Mouse (Mus musculus): ENCODE results near the gene Hist1h3e. TPM values are rescaled to one million over a fixed set of nuclear protein-coding genes. Genes with fewer than 3 reads are reported as not detected.
A peak's percentile ranks its signal among the peaks of the same experiment; 100 is the strongest.

The Hist1h3e gene
- polyA plus RNA-seq, 1 experiment from 2014 or later = 1.0 TPM

GRCm38 (mm10) chr13:23529480-23530165, 32.5 kb downstream of the Hist1h3e start:
- H3K4me2 ChIP-seq = peak overlapping the region; percentile 85
- peak overlapping the region; percentile 75; the same call in 1 of the 2 replicates for H3K9ac ChIP-seq
- no peaks in the 10 kb centered on the region for H3K9me3 ChIP-seq
- H3K27ac ChIP-seq = peak overlapping the region; percentile 96
- H3K4me1 ChIP-seq = peaks cover 41% of the 10 kb centered on the region
- H3K36me3 ChIP-seq (replicated peaks) = no peaks in the 10 kb centered on the region
- H3K4me3 ChIP-seq = peak overlapping the region; percentile 54
- WGBS = 32% methylated on average over 2 of the region's 2 CpGs
- ATAC-seq (replicated peaks) = no peak
- H3K27me3 ChIP-seq (replicated peaks) = no peaks in the 10 kb centered on the region

DNA sequence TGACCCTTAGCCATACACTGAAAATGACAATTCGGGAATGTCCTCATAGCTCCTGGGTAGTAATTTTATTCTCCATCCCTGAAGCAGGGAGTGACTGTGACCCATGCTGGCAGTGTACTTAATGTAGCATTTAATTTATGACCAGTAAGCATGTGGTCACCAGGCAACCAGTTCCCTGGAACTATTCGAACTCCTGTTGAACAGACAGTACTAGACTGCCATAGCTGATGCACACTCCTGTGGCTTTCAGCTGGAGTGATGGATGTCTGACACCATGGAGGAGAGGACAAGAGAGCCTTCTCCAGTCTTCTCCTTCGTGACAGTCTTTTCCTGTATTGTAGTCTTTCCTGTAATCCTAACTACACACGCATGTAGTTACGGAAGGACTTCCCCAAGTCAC, 33.2 kb downstream of the Hist1h3e start:
- no peak overlapping the region for H3K9ac ChIP-seq
- H3K27ac ChIP-seq = no peak overlapping the region
- ATAC-seq (replicated peaks) = no peak
- no peak overlapping the region for H3K4me2 ChIP-seq
- no peaks in the 10 kb centered on the region for H3K36me3 ChIP-seq (replicated peaks)
- H3K4me3 ChIP-seq = no peak overlapping the region
- WGBS = 82% methylated on average over 5 of the region's 5 CpGs
- H3K4me1 ChIP-seq = peaks cover 35% of the 10 kb centered on the region
- H3K9me3 ChIP-seq = no peaks in the 10 kb centered on the region
- H3K27me3 ChIP-seq (replicated peaks) = no peaks in the 10 kb centered on the region

DNA sequence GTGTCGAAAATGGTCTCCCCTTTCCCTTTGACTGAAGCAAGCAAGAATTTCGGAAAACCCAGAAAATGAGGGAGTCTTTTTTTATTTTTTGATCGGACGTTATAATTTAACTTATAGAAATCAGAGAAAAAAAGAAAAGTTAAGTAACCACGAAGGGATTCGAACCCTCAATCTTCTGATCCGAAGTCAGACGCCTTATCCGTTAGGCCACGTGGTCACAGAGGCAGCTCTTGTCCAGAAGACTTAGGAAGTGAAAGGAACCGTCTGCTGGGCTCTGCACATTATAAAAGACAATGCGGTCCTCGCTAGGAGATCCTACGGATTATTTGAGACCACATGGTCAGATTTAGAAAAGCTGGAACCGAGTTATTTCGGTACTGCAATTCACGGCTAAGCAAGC, 35.9 kb downstream of the Hist1h3e start:
- peak overlapping the region; percentile 38 for H3K9ac ChIP-seq
- H3K4me1 ChIP-seq = peaks cover 17% of the 10 kb centered on the region
- H3K9me3 ChIP-seq = no peaks in the 10 kb centered on the region
- WGBS = under 1% methylated on average over 17 of the region's 17 CpGs
- no peaks in the 10 kb centered on the region for H3K27me3 ChIP-seq (replicated peaks)
- peak overlapping the region; percentile 52 for H3K4me2 ChIP-seq
- H3K36me3 ChIP-seq (replicated peaks) = no peaks in the 10 kb centered on the region
- ATAC-seq (replicated peaks) = peak; percentile 34; the same call in 1 of the 2 replicates
- H3K4me3 ChIP-seq = peak overlapping the region; percentile 50
- H3K27ac ChIP-seq = peak overlapping the region; percentile 74

DNA sequence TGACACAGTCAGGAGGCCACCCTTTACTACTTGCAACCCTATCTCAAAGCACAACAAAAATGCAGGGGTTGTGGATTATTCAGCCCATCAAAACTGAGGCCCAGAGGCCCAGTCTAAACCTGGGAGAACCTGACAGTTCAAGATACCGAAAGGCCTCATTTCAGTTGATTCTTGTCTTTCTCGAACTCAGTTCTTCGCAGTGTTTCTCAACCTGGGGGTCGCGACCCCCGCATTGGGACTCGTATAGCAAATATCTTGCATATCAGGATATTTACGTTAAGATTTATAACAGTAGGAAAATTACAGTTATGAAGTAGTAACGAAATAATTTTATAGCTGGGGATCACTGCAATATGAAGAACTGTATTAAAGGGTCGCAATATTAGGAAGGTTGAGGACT, 36.3 kb downstream of the Hist1h3e start:
- no peak for ATAC-seq (replicated peaks)
- H3K4me1 ChIP-seq = peaks cover 17% of the 10 kb centered on the region
- H3K4me2 ChIP-seq = peak overlapping the region; percentile 52
- H3K36me3 ChIP-seq (replicated peaks) = no peaks in the 10 kb centered on the region
- H3K4me3 ChIP-seq = peak overlapping the region; percentile 50
- 2% methylated on average over 10 of the region's 10 CpGs for WGBS
- H3K27me3 ChIP-seq (replicated peaks) = no peaks in the 10 kb centered on the region
- H3K9ac ChIP-seq = no peak overlapping the region
- no peak overlapping the region for H3K27ac ChIP-seq
- H3K9me3 ChIP-seq = no peaks in the 10 kb centered on the region

DNA sequence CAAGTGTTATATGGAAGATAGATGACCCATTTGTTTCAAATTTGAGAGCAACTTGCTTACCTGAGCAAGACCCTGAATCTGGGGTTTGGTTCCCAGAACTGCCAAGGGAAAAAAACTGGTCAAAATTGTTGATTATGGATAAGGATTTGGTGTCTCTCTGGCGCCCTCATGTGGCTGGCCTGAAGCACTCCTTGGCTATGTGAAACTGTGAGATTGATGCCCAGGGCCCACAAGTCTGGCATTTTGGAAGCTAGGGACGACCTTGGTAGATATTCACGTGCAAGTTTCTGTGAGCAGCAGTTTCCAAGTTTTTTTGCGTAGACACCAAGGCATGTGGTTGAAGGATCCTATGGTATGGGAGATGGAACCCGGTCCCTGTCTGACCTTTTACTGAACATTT, 37.5 kb downstream of the Hist1h3e start:
- peak; percentile 43 for ATAC-seq (replicated peaks)
- no peaks in the 10 kb centered on the region for H3K9me3 ChIP-seq
- H3K4me1 ChIP-seq = peaks cover 11% of the 10 kb centered on the region
- H3K4me3 ChIP-seq = no peak overlapping the region
- no peak overlapping the region for H3K9ac ChIP-seq
- 0 out of 2 replicates have a peak overlapping the region, but pooled peaks have one; percentile 13 for H3K4me2 ChIP-seq
- 7% methylated on average over 5 of the region's 5 CpGs for WGBS
- no peak overlapping the region for H3K27ac ChIP-seq
- no peaks in the 10 kb centered on the region for H3K27me3 ChIP-seq (replicated peaks)
- H3K36me3 ChIP-seq (replicated peaks) = no peaks in the 10 kb centered on the region

DNA sequence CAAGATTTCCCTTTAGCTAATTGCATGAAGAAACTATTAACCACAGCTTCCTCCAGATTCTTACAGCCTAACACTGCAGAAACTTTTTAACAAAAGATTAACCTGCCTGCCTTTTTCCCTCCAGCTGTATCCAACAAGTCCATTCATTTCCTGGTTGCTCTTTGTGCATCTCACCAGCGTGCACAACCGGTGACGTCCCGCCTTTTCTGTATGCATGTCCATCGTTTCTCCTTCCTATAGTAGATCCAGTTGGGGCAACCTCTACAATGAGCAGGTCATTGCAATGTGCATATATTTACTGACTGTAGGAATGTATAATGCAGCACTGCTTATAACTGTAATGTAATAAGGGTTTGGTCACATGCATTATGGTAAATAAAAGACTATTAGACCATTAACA, 38.2 kb downstream of the Hist1h3e start:
- Histone ChIP-seq H3K36me3 (replicated peaks) (no peaks in the 10 kb centered on the region), H3K4me2 (no peak overlapping the region), H3K9ac (no peak overlapping the region), H3K27ac (no peak overlapping the region), H3K9me3 (no peaks in the 10 kb centered on the region), H3K4me1 (peaks cover 12% of the 10 kb centered on the region), H3K27me3 (replicated peaks) (no peaks in the 10 kb centered on the region), H3K4me3 (no peak overlapping the region)
- ATAC-seq (replicated peaks) = no peak
- 49% methylated on average over 5 of the region's 5 CpGs for WGBS

DNA sequence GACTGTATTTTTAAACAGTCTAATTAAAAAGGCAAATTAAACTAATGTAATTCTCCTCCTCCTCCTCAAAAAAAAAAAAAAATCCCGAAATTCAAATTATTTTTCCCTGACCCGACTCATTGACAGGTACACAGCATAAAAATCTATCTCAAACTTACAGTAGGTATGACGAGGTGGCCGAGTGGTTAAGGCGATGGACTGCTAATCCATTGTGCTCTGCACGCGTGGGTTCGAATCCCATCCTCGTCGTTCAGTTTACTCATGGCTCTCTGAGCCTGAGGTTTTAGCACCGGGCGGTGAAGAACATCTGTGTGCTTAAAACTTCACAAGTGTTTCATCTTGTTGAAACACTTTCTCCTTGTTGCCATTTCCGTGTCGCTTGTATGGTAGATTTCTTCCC, 40.5 kb downstream of the Hist1h3e start:
- Histone ChIP-seq H3K9me3 (no peaks in the 10 kb centered on the region), H3K4me3 (0 out of 2 replicates have a peak overlapping the region, but pooled peaks have one; percentile 0), H3K27ac (no peak overlapping the region), H3K9ac (no peak overlapping the region), H3K27me3 (replicated peaks) (no peaks in the 10 kb centered on the region), H3K4me2 (peak overlapping the region; percentile 28; the same call in 1 of the 2 replicates), H3K36me3 (replicated peaks) (no peaks in the 10 kb centered on the region), H3K4me1 (peaks cover 7% of the 10 kb centered on the region)
- no peak for ATAC-seq (replicated peaks)
- WGBS = 1% methylated on average over 14 of the region's 14 CpGs

DNA sequence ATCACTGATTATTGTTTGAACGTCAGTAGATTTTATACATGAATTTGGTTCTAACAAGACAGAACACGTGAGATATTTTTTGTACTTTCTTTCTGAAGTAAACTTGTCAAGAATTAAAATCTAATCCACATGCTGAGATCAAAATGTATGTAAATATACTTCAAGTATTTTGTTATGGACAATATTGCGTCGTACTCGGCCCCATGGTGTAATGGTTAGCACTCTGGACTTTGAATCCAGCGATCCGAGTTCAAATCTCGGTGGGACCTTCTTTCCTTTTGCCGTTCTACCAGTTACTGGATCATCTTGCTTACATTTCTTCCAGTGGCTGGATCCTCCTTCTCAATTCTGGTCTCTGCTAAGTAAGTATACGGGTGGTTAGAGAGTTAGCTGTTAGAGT, 42.8 kb downstream of the Hist1h3e start:
- H3K4me2 ChIP-seq = peak overlapping the region; percentile 67
- no peaks in the 10 kb centered on the region for H3K27me3 ChIP-seq (replicated peaks)
- under 1% methylated on average over 10 of the region's 10 CpGs for WGBS
- peak overlapping the region; percentile 42 for H3K4me3 ChIP-seq
- no peaks in the 10 kb centered on the region for H3K36me3 ChIP-seq (replicated peaks)
- peaks cover 11% of the 10 kb centered on the region; the same call in 1 of the 2 replicates for H3K4me1 ChIP-seq
- peak overlapping the region; percentile 60; the same call in 1 of the 2 replicates for H3K27ac ChIP-seq
- H3K9me3 ChIP-seq = no peaks in the 10 kb centered on the region
- ATAC-seq (replicated peaks) = peak; percentile 47; the same call in 1 of the 2 replicates
- no peak overlapping the region for H3K9ac ChIP-seq

DNA sequence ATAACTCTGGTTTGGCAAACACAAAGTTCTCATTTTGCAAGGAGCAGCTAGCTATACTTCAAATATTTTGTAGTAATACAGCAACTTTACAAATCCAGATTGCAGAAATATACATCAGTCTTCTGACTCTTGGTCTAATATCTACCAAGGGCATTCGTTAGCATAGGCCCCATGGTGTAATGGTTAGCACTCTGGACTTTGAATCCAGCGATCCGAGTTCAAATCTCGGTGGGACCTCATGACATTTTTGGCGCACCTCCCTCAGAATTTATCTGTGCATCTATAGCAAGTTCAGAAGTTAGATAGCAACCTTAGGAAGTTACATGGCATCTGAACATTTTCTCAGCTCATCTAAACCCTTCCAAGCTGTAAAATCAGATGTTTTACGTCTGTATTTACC, 43.3 kb downstream of the Hist1h3e start:
- no peaks in the 10 kb centered on the region for H3K9me3 ChIP-seq
- peak overlapping the region; percentile 67 for H3K4me2 ChIP-seq
- no peaks in the 10 kb centered on the region for H3K27me3 ChIP-seq (replicated peaks)
- no peak overlapping the region for H3K9ac ChIP-seq
- H3K4me3 ChIP-seq = peak overlapping the region; percentile 42
- peaks cover 11% of the 10 kb centered on the region; the same call in 1 of the 2 replicates for H3K4me1 ChIP-seq
- H3K36me3 ChIP-seq (replicated peaks) = no peaks in the 10 kb centered on the region
- WGBS = 0% methylated on average over 6 of the region's 6 CpGs
- H3K27ac ChIP-seq = peak overlapping the region; percentile 60
- 0 out of 2 replicates have a peak, but pooled peaks have one; percentile 31 for ATAC-seq (replicated peaks)

DNA sequence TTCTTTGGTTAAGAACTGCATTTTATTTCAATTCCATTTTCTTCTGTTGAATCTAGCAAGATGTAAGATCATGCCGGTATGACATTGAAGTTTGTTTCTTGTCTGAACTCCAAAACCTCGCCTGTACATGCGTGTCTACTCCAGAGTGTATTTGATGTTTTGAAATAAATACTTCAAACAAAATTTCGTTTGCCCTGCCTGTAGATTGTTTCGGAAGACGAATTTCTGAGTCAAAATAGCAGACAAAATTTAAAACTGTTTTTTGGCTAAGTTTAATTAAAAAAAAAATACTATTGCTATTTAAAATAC, 43.9 kb downstream of the Hist1h3e start:
- no peak for ATAC-seq (replicated peaks)
- H3K9ac ChIP-seq = no peak overlapping the region
- H3K27me3 ChIP-seq (replicated peaks) = no peaks in the 10 kb centered on the region
- H3K36me3 ChIP-seq (replicated peaks) = no peaks in the 10 kb centered on the region
- under 1% methylated on average over 6 of the region's 6 CpGs for WGBS
- H3K4me1 ChIP-seq = peaks cover 11% of the 10 kb centered on the region; the same call in 1 of the 2 replicates
- H3K4me2 ChIP-seq = peak overlapping the region; percentile 67
- H3K9me3 ChIP-seq = no peaks in the 10 kb centered on the region
- peak overlapping the region; percentile 42 for H3K4me3 ChIP-seq
- no peak overlapping the region for H3K27ac ChIP-seq

GRCm38 (mm10) chr13:23517603-23518294, 44.4 kb downstream of the Hist1h3e start:
- H3K27ac ChIP-seq = peak overlapping the region; percentile 13; the same call in 1 of the 2 replicates

GRCm38 (mm10) chr13:23516822-23517602, 45.2 kb downstream of the Hist1h3e start:
- Histone ChIP-seq H3K4me2 (peak overlapping the region; percentile 67), H3K36me3 (replicated peaks) (no peaks in the 10 kb centered on the region), H3K4me1 (peaks cover 11% of the 10 kb centered on the region; the same call in 1 of the 2 replicates), H3K9ac (no peak overlapping the region), H3K9me3 (no peaks in the 10 kb centered on the region), H3K27me3 (replicated peaks) (no peaks in the 10 kb centered on the region), H3K4me3 (peak overlapping the region; percentile 42), H3K27ac (peak overlapping the region; percentile 50; the same call in 1 of the 2 replicates)
- ATAC-seq (replicated peaks) = peak; percentile 77
- under 1% methylated on average over 19 of the region's 19 CpGs for WGBS

More at GRCm38 (mm10) chr13:23517603-23518294, 44.4 kb downstream of the Hist1h3e start:
- Histone ChIP-seq H3K4me1 (peaks cover 11% of the 10 kb centered on the region; the same call in 1 of the 2 replicates), H3K9ac (no peak overlapping the region), H3K27me3 (replicated peaks) (no peaks in the 10 kb centered on the region), H3K4me2 (peak overlapping the region; percentile 67), H3K36me3 (replicated peaks) (no peaks in the 10 kb centered on the region), H3K4me3 (peak overlapping the region; percentile 42), H3K9me3 (no peaks in the 10 kb centered on the region)
- peak; percentile 91 for ATAC-seq (replicated peaks)
- under 1% methylated on average over 27 of the region's 27 CpGs for WGBS

Measured in midbrain, embryonic 15.5 days (tissue).